Mouse (Mus musculus) brain, embryonic 18.5 days (tissue): ENCODE data around the gene Cabp4.
A peak's percentile ranks its signal among the peaks of the same experiment; 100 is the strongest.

ENCODE experiments used
- DNase-seq: peaks from one replicate; pipeline ENCODE4 v3.0.0-alpha.2; 2012; ENCODE audit warnings: low read depth, low spot score

Gene Cabp4

DNA sequence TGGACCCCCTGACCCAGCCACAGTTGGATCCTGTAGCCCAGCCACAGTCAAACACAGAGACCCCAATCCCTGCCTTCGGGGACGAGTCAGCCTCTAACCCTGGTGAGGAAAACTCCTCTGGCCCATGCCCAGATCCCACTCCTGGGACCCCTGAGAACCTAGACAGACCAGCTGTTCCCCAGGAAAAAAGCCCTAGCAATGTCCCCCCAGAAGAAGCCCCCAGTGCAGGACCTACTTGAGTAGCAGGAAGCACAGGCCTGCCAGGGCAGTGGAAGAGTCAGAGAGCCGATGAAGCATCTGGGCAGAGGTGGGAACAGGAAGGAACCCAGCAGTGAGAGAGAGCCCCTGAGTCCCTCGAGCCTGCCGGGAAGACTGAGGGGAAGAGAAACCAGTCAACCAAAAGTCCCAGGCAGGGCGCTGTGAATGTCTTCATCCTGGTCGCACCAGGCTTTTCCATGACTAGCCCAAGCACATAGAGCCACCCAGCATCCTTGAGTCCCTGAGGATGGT lies at the start of gene Cabp4:
Gene Cabp4, minus strand, starts transcription at position 275 of the 510 bp plus-strand sequence.
- no peak for DNase-seq

DNA sequence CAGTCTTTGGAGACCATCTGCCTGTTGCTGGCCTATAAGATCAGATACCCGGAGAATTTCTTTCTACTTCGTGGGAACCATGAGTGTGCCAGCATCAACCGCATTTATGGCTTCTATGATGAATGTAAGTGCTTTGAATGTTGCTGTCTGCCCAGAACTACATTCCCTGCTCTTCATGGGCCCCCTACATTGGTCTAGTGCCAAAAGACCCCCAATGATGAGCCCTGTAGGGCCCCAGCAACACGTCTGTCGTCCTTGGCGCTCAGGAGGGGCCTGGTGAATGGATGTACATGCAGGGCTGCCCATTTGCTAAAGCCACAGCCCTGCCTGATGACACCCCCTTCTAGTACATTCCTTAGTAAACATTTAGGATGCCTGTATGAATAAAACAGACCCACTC lies 49.3 kb upstream of the Cabp4 start:
- DNase-seq, result no peak

DNA sequence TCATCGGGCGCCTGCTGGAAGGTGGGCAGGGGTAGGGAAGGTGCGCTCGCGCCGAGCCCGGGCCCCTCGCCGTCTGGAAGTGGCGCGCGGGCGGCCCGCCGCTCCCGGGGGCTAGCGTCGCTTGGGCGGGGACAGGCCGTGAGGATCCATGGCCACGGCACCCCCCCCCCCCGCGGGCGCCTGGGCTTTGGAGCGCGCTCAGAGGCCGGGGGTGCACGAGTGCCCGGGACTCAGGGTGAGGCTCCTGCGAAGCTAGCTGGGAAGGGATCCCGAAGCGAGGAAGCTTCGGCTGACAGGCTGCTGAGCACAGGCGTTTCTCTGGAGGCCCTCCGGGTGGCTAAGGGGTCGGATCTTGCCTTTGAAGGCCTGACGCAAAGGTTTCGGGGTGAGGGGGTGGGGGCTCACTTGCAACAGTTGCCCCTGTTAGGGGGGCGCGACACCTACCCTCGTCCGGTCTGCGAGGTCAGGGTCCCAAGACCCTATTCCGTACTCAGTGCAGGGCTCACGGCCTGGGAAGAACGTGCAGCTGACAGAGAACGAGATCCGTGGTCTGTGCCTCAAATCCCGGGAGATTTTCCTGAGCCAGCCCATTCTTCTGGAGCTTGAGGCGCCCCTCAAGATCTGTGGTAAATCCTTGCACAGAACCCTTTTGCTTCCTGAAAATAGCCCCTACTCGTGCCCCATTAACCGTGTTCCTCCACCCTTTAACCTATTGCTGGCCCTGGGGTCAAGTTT lies 48.6 kb upstream of the Cabp4 start:
- DNase-seq, result no peak

DNA sequence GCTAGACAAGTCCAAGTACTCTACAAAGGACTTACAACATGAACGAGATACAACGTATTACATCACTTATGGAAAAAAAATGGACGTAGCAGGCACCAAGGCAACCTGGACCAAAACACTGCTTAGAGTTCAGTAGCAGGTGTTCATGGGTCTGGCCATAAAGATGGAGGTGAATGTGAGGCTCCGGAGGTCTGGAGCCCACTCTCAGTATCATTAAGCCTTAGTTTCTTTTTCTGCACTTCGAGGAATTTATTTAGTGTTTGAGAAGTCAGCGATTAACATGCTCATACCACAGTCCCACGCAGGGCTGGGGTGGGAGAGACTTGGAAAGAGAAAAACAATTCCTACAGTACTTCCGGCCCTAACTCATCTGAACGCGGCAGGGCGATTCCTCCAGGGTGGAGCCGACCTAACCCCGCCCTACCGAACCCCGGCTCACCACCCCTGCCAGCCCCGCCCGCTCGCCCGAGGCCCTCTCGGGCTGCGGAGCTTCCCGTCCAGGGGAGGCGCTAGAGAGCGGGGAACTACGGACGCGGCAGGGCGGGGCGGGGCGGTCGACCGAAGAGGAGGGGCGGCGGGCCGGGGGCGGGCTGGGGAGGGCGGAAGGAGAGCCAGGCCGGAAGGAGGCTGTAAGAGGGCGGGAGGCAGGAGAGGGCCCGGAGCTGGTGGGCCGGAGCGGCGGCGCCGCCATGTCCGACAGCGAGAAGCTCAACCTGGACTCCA lies 47.9 kb upstream of the Cabp4 start, which contains the start of gene Ppp1ca:
Gene Ppp1ca, plus strand, starts transcription at position 538 of the 723 bp plus-strand sequence.
- DNase-seq, result peak; percentile 71

DNA sequence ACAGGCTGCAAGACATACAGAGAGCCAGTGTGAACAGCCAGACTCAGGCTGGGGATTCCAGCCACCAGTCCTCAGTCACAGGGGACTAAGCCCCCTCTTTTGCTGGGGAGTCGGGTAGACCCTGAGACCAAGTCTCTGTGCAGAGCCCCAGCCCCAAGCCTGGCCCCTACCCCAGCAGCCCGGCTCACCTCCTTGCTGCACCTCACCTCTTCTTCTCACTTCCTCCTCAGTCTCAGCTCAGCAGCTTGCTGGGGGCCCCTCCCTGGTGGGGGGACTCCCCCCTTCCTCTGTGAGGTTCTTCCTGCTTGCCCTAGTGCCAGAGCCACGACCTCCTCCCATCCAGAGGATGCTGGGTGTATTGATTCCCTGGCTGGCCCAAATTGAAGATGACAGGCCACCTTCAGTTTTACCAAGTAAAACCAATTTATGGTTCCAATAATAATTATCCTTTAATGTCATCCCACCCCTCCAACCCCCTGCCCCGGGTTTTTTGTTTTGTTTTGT lies 47.0 kb upstream of the Cabp4 start, which contains the start of gene Tbc1d10c:
Gene Tbc1d10c, minus strand, starts transcription at position 454 of the 504 bp plus-strand sequence.
- no peak for DNase-seq

DNA sequence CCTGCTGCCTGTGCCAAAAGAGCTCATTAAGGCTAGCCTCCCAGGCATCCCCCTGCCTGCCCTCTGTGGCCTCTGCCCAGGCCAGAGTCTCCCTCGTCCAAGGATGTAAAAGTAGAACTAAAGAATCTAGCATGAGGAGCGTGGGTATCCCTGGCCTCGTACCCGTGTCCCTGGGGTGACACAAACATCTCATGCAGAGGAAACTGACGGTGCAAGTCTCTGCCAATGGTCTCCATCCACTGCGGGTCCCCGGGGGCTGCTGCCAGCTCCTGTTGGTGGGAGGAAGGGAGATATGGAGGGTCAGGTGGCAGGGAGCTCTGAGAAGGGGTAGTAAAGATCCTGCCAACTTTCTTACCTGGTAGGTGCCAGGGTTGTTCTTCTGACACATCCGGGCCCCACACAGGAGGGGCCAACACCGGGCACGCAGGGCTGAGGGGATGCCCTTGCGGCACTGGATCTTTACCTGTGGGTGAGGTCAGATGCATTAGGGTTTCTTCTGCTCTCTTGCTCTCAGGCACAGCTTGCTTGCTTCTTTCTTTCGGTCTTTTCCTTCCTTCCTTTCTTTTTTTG lies 45.3 kb upstream of the Cabp4 start:
- DNase-seq, result no peak

DNA sequence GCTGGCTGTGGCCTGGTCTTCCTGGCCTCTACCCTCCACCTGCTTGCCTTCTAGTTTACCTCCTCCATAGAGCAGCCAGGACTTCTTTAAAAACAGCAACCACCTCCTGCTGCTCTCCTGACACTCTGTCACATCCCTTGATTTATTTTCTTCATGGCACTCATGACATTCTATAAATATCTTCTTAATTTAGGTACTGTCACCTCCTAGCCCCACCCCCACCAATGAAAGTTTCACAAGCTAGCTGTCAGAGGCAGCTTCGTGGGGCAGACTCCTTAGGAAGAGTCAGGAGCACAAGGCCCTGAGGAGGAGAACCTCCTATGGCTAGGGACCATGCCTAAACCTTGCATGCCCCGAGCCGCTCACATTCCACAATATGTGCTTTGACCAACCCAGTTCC lies 43.5 kb upstream of the Cabp4 start:
- no peak for DNase-seq

DNA sequence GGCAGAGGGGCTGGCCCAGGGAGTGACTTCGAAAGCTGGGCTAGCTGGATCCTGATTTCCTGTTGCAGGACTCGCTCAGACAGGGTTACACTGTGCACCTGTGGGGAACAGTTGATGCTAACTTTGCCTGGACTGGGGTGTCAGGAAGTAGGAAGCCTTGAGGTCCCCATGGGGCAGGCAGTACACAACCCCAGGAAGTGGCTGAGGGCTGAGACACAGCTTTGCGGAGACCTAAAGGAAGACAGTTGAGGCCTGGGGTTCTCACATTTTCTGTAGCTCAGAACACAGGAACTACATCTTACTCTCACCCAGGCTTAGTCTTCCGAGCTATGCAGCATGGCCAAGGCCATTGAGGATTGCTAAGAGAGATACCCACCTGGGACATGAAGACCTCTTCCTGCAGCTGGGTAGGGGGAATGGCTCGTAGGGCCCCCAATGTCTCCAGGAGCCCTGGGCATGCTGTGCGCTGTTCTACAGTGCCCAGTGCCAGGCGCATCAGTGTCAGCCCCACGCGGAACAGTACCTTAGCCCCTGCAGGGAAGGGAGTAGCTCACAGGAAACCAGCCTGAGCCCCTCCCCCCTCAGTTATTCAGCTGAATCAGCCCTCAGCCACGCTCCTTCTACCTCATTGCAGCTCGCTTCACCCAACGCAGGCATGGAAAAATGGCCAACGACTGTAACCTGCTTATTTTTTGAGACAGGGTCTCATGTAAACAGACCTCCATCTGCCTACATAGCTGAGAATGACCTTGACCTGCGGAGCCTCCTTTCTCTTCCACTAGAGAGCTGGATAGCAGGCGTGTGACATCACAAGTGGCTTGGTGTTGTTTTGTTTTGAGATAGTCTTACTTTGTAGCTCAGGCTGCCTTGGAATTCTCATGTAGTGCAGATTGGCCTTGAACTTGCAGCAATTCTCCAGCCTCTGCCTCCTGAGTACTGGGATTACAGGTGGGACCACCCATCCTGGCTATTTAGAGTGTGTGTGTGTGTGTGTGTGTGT lies 41.4 kb upstream of the Cabp4 start:
- DNase-seq, result no peak

DNA sequence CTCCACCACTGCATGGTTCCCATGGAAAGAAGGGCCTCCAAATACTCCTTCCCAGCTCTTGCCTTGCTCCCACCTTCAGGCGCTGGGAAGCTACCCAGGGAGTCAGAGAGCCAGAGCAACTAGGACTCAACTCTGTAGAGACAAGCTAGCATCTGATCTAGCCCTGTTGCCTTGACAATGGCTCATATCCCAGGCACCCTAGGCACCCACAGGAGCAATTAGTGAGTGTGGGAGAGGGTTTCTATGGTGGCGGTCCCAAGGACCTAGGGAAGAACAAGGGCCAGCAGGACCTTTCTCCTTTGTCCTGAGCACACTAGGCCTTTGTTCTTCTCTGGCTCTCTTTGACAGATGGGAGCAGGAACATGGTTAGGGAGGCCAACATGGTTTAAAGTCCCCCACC lies 39.9 kb upstream of the Cabp4 start:
- no peak for DNase-seq

DNA sequence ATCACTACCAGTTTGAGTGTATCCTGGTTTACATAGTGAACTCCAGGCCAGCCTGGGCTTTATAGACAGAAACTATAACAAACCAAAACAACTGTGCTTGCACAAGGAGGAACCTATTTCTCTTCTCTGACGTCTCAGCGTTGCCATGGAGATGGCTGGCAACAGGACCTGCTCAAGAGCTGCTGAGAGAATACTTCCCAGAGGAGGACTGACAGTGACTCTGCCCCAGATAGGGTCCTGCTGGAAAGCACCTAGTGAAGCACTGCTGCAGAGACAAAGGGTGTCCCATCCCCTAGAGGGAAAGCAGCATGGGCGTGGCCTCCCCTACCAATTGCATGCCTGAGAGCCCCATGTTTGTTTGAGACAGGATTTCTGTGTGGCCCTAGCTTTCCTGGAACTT lies 38.1 kb upstream of the Cabp4 start:
- DNase-seq, result no peak

DNA sequence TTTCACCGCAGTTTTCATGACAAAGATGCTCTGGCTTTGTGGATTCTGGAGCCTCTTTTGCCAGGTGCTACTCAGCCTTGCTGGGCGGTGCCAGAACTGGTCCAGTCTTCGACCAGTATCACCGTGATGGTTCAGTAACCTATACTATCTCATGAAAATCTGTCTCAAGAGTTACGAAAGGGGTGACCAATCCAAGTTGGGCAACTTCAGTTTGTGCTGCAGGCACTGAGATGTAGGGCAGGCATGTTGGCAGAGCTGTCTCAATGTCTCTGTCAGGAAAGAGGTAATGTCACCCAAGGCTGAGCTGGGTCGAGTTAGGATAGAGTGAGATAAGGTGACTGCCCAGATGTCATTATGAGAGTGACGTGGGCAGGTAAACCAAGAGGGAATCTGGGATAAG lies 36.6 kb upstream of the Cabp4 start:
- DNase-seq, result no peak

DNA sequence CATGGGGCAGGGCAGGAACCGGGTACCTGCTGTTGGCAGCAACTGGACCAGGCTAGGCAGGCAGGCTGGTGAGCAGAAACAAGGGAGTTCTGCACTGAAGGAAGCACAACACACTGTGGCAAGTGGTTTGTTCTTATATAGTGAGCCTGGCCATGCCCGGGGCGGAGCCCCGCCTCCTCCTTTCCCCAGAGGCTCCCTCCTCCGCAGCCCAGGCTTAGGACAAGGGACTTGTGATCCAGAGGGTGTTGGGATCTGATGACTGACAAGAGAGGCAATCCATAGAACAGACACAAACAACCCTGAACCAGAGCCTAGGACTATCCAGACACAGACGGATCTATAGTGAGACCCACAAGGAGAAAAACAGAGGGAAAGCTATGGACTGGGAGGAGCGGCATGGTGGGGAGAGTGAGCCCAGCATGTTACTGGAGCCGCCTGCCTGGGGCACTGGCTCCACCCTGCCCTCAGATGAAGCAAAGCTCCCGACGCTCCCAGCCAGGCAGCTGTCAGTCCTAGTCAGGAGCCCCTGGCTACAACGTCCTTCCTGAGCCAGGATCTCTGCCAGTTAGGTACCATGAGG lies 31.6 kb upstream of the Cabp4 start, which contains the start of gene Carns1:
Gene Carns1, minus strand, starts transcription at position 112 of the 580 bp plus-strand sequence.
- DNase-seq, result no peak

DNA sequence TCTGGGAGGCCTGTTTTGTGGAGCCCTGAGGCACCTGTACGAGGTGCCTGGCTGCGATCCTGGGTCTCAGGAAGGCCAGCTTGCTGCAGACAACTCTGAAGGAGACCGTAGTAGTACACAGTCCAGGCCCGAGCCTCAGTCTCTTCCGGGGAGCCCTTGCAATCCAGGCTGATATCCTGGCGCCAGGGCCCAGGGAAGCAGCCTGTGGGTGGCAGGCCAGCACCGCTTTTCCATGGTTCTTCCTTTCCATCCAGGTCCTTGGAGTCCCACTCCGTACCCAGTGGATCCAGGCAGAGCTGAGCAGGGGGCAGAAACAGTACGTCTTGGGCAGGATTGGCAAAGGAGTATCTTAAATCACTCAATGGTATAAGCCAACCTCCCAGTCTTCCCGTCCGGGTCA lies 29.1 kb upstream of the Cabp4 start:
- DNase-seq, result no peak

DNA sequence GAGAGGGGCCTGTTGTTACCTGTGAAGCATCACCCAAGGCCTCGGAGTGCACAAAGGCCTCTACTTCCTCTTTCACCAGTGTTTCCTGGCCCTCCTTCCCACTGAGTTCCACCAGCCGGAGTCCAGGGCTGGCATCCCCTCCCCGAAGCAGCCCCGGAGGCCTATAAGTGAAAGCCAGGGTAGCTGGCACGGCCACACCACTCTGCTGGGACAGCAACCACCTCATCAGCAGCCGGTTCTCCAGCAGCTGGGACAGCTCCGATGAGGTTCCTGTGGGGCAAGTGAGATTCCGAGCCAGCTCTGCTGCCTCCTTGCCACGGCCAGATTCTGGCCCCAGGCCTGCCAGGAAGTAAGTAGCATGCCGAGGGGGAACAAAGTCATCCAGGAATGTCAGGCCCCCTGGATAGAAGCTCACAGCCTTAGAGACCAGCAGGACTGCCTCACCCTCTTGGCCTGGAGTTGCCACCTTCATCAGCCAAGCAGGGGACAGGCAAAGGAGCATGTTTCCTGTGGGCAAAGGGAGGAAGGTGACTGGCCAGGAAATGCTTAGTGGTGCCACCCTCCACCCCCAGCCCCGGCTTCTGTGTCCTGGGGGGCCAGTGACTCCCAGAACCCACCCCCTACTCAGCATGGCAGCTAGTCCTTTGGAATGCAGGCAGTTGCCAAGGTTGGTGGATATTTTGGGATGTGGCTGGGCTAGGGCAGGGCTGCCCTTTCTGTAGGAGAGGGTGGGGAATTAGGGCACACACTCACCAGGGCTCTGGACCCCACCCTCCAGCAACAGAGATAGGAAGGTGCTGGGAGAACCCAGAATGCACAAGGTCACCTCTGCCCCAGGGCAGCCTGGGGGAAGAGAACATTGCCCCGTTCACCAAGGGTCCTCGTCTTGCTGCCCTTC lies 27.8 kb upstream of the Cabp4 start:
- DNase-seq, result no peak

DNA sequence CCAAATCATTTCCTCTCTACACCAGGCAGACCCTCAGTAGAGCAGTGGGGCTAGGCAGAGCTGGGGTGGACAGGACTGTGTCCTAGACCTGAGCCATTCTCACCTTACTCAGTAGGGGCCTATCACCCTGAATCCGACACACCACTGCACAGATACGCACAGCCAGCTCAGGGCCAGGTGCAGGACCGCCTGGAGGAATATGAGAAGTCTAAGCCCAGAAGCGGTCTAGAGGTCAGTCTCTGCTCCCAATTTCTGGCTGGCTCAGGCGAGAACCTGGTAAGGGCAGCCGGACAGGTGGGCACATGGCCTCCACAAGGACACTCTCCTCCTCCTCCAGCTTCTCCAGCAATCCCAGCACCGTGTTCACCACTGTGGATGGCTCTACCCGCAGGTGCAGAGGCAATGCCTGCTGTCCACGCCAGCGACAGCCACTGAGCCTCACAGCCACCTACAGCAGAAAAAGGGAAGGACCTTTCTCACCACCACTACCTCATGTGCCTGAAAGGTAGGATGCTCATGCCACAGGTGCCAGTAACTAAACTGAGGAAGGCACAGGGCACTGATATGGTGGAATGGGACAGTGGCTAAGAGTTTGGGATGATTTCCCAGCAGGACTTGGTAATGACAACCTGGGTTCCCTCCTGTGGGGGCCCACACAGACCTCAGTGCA lies 27.0 kb upstream of the Cabp4 start:
- DNase-seq, result no peak

DNA sequence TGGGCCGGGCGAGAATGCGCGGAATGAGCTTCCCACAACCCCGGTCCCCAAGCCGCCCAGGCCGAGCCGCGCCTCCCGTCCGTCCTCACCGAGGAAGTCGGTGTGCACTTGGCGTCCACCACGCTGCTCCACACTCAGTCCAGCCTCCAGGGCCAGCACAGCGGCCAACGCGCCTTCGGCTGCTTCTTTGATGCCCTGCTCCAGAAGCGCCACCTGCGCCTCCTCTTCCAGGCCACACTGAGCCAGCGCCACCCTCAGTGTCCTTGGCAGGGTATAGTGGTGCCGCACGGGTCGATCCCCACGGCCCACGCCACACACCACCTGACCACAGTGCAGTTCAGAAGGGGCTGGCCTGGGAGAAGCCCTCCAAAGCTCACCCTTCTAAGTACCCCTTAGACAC lies 26.0 kb upstream of the Cabp4 start:
- no peak for DNase-seq

DNA sequence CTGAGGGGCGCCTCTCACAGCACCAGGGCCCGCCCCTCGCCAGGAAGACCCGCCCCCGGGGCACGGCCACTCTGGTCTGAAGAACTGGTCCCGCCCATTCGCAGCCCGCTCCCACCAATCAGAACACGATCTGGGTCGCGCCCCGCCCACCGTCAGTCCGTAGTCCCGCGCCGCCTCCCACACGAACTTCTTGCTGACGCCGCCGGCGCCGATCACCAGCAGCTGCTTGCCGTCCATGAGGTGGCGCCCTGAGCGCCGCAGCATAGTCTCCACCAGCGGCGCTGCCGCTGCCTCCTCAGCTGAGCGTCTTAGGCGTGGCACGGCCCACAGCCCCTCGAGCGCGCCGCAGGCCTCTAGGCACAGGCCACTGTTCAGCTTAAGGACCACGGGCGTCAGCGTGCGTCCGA lies 25.5 kb upstream of the Cabp4 start:
- DNase-seq, result peak; percentile 97

DNA sequence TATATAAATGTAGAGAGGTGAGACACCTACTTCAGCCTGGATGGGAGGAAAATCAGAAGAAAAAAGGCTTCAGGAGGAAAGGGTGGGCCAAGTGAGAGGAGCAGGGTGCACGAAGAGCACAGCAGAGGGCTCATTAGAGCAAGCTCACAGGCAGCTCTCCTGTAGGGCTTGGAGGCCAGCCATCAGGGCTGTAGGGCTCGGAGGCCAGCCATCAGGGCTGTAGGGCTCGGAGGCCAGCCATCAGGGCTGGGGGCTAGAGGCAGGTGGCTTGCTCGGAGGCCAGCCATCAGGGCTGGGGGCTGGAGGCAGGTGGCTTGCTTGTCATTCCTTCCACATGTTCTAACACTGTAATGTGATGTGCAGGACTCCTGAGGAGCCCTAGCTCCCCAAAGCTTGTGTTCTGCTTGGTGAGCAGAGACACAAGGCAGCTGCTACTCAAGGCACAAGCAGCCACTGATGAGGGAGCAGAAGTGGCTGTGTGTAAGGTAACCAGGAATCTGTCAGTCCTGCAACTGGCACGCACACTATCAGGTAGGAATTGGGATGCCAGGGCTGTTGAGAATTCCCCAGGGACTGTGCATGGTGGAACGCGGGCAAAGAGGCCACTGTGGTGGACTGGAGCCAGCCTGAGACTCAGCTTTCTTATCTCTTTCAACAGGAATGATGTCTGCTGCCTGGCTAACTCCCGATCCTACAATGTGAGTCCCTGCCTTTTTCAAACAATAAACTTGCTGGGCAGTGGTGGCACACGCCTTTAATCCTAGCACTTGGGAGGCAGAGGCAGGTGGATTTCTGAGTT lies 23.0 kb upstream of the Cabp4 start:
- no peak for DNase-seq
